In the genomic region with DNA sequence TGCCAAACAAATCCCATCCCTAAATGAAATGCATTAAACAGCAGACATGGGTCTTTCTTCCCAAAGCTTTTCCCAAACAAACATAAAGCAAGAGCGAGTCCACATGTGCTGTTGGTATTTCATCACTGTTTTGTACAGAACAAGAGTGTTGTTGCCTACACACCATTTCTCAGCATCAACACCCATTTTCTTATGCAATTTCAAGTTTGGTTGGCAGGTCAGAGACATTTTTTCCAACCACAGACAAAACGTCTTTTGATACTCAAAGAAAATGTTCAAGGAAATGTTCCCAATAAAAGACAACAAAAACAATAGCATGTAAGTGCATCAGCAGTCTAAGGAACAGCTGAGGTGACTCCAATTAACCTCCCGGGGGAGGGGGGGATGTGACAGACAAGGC, we compare ENCODE assay signal across 24 mouse cellular contexts.
DNase-seq lines count a peak whose midpoint lies in the region; ATAC-seq and TF ChIP-seq lines count a peak whose summit lies in the region.
"Had no signal": no experiment of that assay in that cellular context is flagged by ENCODE, and none has a peak within 500 bp of the region (broad histone marks: within the 10 kb centered on the region; RNA-seq: fewer than 3 reads in every experiment).

No protein-coding gene starts in this region.

- no peak overlapping the region for H3K9ac ChIP-seq in heart, postnatal 0 days (replicated peaks; ENCODE audit: low read depth, low read length)
- no peak overlapping the region for H3K9ac ChIP-seq in lung, postnatal 0 days (replicated peaks; ENCODE audit: low read depth)
- H3K9ac ChIP-seq: forebrain, postnatal 0 days; heart, embryonic 13.5 days; hindbrain, embryonic 14.5 days had no signal

- H3K9me3 ChIP-seq in heart, postnatal 0 days (replicated peaks; ENCODE audit: control insufficient read depth, low read length) = no peaks in the 10 kb centered on the region
- no peaks in the 10 kb centered on the region for H3K9me3 ChIP-seq in lung, postnatal 0 days (ENCODE audit: low read length)
- H3K9me3 ChIP-seq: heart, embryonic 10.5 days; heart, embryonic 13.5 days had no signal

- TF ChIP-seq POLR2A in bone marrow macrophage, adult 2 months (IDR thresholded peaks at IDR 0.05; ENCODE audit: borderline replicate concordance, low read depth, low read length) = no peak

- no peak overlapping the region for H3K4me3 ChIP-seq in heart, postnatal 0 days (ENCODE audit: low read depth, low read length)
- H3K4me3 ChIP-seq in lung, postnatal 0 days (ENCODE audit: low read depth, low read length) = no peak overlapping the region
- no peak overlapping the region for H3K4me3 ChIP-seq in bone marrow macrophage, adult 2 months (ENCODE audit: insufficient read depth, low read length)
- H3K4me3 ChIP-seq: heart, adult 2 months; heart, embryonic 10.5 days; heart, embryonic 13.5 days had no signal

- H3K27me3 ChIP-seq in heart, postnatal 0 days (ENCODE audit: control insufficient read depth, insufficient read depth, low read length) = no peaks in the 10 kb centered on the region
- no peaks in the 10 kb centered on the region for H3K27me3 ChIP-seq in lung, postnatal 0 days (replicated peaks; ENCODE audit: insufficient read depth, low read length)
- H3K27me3 ChIP-seq: heart, embryonic 13.5 days; Patski had no signal

- TF ChIP-seq EP300 in heart, postnatal 0 days (IDR thresholded peaks at IDR 0.05; ENCODE audit: low read depth) = no peak
- TF ChIP-seq EP300 in lung, postnatal 0 days (IDR thresholded peaks at IDR 0.05) = peak; percentile 87

- H3K4me1 ChIP-seq in heart, postnatal 0 days (ENCODE audit: control insufficient read depth, insufficient read depth) = peaks cover 39% of the 10 kb centered on the region
- H3K4me1 ChIP-seq in lung, postnatal 0 days (ENCODE audit: insufficient read depth, low read depth, low read length) = peaks cover 6% of the 10 kb centered on the region; the same call in 1 of the 2 replicates
- peaks cover 61% of the 10 kb centered on the region for H3K4me1 ChIP-seq in bone marrow macrophage, adult 2 months (ENCODE audit: control insufficient read depth, insufficient read depth, low read length)

- 75% methylated on average over 3 of the region's 3 CpGs for WGBS in heart, postnatal 0 days
- 54% methylated on average over 3 of the region's 3 CpGs for WGBS in lung, postnatal 0 days

- DNase-seq in heart, postnatal 0 days (ENCODE audit: low spot score) = no peak
- no peak for DNase-seq in heart, postnatal 14 days
- DNase-seq in lung, postnatal 0 days (ENCODE audit: low spot score) = peak; percentile 77
- no peak for DNase-seq in lung, postnatal 10 days
- DNase-seq in 416B (ENCODE audit: low read depth) = peak; percentile 37
- no peak for DNase-seq in kidney, postnatal 14 days
- DNase-seq in cerebellum, postnatal 36 days = no peak
- DNase-seq: adrenal gland, adult 2 months; adrenal gland, postnatal 14 days; cerebellum, adult 11-12 months; cerebellum, adult 8-10 months; forebrain, postnatal 0 days; gastrocnemius, postnatal 36 days; heart, adult 2 months; heart, postnatal 4 days; kidney, adult 11 months had no signal

- no peak for TF ChIP-seq CTCF in heart, postnatal 0 days (IDR thresholded peaks at IDR 0.05; ENCODE audit: low read depth)
- no peak for TF ChIP-seq CTCF in lung, postnatal 0 days (IDR thresholded peaks at IDR 0.05)
- no peak for TF ChIP-seq CTCF in bone marrow macrophage, adult 2 months (IDR thresholded peaks at IDR 0.05; ENCODE audit: low read depth, low read length)

- intact Hi-C loops in heart, postnatal 14 days (cut with DNase I) = no loop called here

- H3K4me2 ChIP-seq in heart, postnatal 0 days (ENCODE audit: low read depth, low read length) = no peak overlapping the region
- no peak overlapping the region for H3K4me2 ChIP-seq in lung, postnatal 0 days (replicated peaks; ENCODE audit: low read depth, low read length)
- H3K4me2 ChIP-seq: heart, embryonic 13.5 days; hindbrain, embryonic 14.5 days had no signal

- 0 out of 2 replicates have a peak overlapping the region, but pooled peaks have one; percentile 4 for H3K27ac ChIP-seq in heart, postnatal 0 days (ENCODE audit: low read depth)
- no peak overlapping the region for H3K27ac ChIP-seq in lung, postnatal 0 days (ENCODE audit: low read length)
- H3K27ac ChIP-seq in bone marrow macrophage, adult 2 months (ENCODE audit: insufficient read depth, low read depth, low read length) = peak overlapping the region; percentile 1; the same call in 1 of the 2 replicates
- H3K27ac ChIP-seq: heart, adult 2 months; heart, embryonic 10.5 days; hindbrain, embryonic 14.5 days; hindbrain, postnatal 0 days had no signal

- ATAC-seq in heart, postnatal 0 days (ENCODE audit: insufficient read depth, low read depth) = no peak
- ATAC-seq in lung, postnatal 0 days = peak; percentile 43; the same call in 1 of the 2 replicates
- ATAC-seq: forebrain, embryonic 14.5 days; forebrain, postnatal 0 days; hindbrain, postnatal 0 days; inflammation-experienced regulatory T-cells, adult 6 months; Patski had no signal

- H3K36me3 ChIP-seq in heart, postnatal 0 days (replicated peaks; ENCODE audit: control insufficient read depth, insufficient read depth, low read length) = no peaks in the 10 kb centered on the region
- no peaks in the 10 kb centered on the region for H3K36me3 ChIP-seq in lung, postnatal 0 days (ENCODE audit: insufficient read depth, low read length)
- H3K36me3 ChIP-seq: heart, embryonic 10.5 days; heart, embryonic 13.5 days had no signal

Comparison
In these comparisons a context has a peak if more than half of its experiments do, and no peak if none do; other contexts are left out.
1. DNase-seq: peak in lung, postnatal 0 days (single experiment) and 416B (single experiment); none in heart, postnatal 0 days (single experiment), heart, postnatal 14 days (0 of 2), lung, postnatal 10 days (single experiment), kidney, postnatal 14 days (single experiment) and cerebellum, postnatal 36 days (0 of 2).